Mouse (Mus musculus) embryonic fibroblast, embryonic 13.5 days (primary cell): Measurements from ENCODE around the gene Abcc8.
A peak's percentile ranks its signal among the peaks of the same experiment; 100 is the strongest.

Source experiments
- CTCF ChIP-seq: IDR thresholded peaks from 2 replicates; pipeline ENCODE4 v1.5.1; 2011; ENCODE audit warnings: mild to moderate bottlenecking, control low read depth, low read length, moderate library complexity, borderline replicate concordance; ENCODE audit not compliant: insufficient read depth
- POLR2A ChIP-seq: IDR thresholded peaks from 2 replicates; pipeline ENCODE4 v1.6.1; 2011; ENCODE audit warnings: low read depth, mild to moderate bottlenecking, control low read depth, low read length, moderate library complexity

- TF ChIP-seq CTCF (peak; percentile 52; the same call in 1 of the 2 replicates), POLR2A (no peak)
These were observed 79.3 kb downstream of the Abcc8 start, which contains the start of gene Kcnj11 for GRCm38 (mm10) chr7:46100563-46100962.
